Mouse (Mus musculus): Measurements from ENCODE around the gene Odf3l2. TPM values are rescaled to one million over a fixed set of nuclear protein-coding genes. Genes with fewer than 3 reads are reported as not detected.

Odf3l2 gene
- polyA plus RNA-seq, 1 experiment: 0.22 TPM

DNA sequence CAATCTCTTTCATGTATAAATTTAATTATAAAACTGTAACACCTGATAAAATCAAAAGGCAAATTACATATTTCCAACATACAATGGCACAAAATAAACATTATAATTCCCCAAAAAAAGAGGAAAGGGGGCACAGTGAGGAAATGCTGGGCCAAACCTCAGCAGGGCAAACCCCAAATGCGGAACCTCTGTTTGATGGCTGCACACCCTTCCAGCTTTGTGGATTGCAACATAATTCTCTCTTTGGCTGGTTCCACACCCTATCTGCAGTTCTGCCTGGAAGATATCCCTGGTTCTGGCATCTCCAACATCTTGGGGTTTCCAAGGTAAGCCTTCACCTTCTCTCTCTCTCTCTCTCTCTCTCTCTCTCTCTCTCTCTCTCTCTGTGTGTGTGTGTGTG, 54.8 kb downstream of the Odf3l2 start:
- no peak for DNase-seq (ENCODE audit: extremely low spot score in 1 of 2, low spot score in 1 of 2)

Other genes starting within 250 kb of the Odf3l2 start
- not detected in 2 replicates for gene Vmn2r83, start 177.0 kb downstream of the Odf3l2 start, polyA plus RNA-seq (2012; rRNA removed)
- gene Plpp2, start 111.9 kb downstream of the Odf3l2 start, polyA plus RNA-seq (2012; rRNA removed): 2.6 and 3.5 TPM in 2 replicates
- 84.8 and 89.0 TPM in 2 replicates for gene Mier2, start 90.5 kb downstream of the Odf3l2 start, polyA plus RNA-seq (2012; rRNA removed)
- gene Theg, start 58.4 kb downstream of the Odf3l2 start, polyA plus RNA-seq (2012; rRNA removed): 1.1 and 2.0 TPM in 2 replicates
- 9.8 and 11.3 TPM in 2 replicates for gene C2cd4c, start 31.7 kb downstream of the Odf3l2 start, polyA plus RNA-seq (2012; rRNA removed)
- 54.1 and 63.1 TPM in 2 replicates for gene Shc2, start 7.8 kb downstream of the Odf3l2 start, polyA plus RNA-seq (2012; rRNA removed)
- not detected in 2 replicates for gene Madcam1, start 18.8 kb upstream of the Odf3l2 start, polyA plus RNA-seq (2012; rRNA removed)
- 89.4 and 92.3 TPM in 2 replicates for gene Tpgs1, start 23.6 kb upstream of the Odf3l2 start, polyA plus RNA-seq (2012; rRNA removed)
- gene Cdc34, start 36.5 kb upstream of the Odf3l2 start, polyA plus RNA-seq (2012; rRNA removed): 96.3 and 111 TPM in 2 replicates
- gene Gzmm, start 43.3 kb upstream of the Odf3l2 start, polyA plus RNA-seq (2012; rRNA removed): 1.8 and 2.1 TPM in 2 replicates
- gene Bsg, start 58.8 kb upstream of the Odf3l2 start, polyA plus RNA-seq (2012; rRNA removed): 1,126 and 1,227 TPM in 2 replicates
- gene Hcn2, start 70.9 kb upstream of the Odf3l2 start, polyA plus RNA-seq (2012; rRNA removed): 119 and 124 TPM in 2 replicates
- gene Polrmt, start 100.8 kb upstream of the Odf3l2 start, polyA plus RNA-seq (2012; rRNA removed): 60.7 and 62.2 TPM in 2 replicates
- gene Fgf22, start 109.3 kb upstream of the Odf3l2 start, polyA plus RNA-seq (2012; rRNA removed): 6.2 and 6.9 TPM in 2 replicates
- 140 and 166 TPM in 2 replicates for gene Rnf126, start 121.2 kb upstream of the Odf3l2 start, polyA plus RNA-seq (2012; rRNA removed)
- 5.6 and 7.0 TPM in 2 replicates for gene Fstl3, start 131.5 kb upstream of the Odf3l2 start, polyA plus RNA-seq (2012; rRNA removed)
- 1.00 and 1.1 TPM in 2 replicates for gene Prss57, start 145.2 kb upstream of the Odf3l2 start, polyA plus RNA-seq (2012; rRNA removed)
- 325 and 370 TPM in 2 replicates for gene Palm, start 147.8 kb upstream of the Odf3l2 start, polyA plus RNA-seq (2012; rRNA removed)
- gene Misp, start 175.3 kb upstream of the Odf3l2 start, polyA plus RNA-seq (2012; rRNA removed): 0.40 and 0.71 TPM in 2 replicates
- gene Ptbp1, start 208.7 kb upstream of the Odf3l2 start, polyA plus RNA-seq (2012; rRNA removed): 59.5 and 71.5 TPM in 2 replicates
- gene Prtn3, start 228.7 kb upstream of the Odf3l2 start, polyA plus RNA-seq (2012; rRNA removed): 5.8 and 6.7 TPM in 2 replicates
- gene Plppr3, start 228.9 kb upstream of the Odf3l2 start, polyA plus RNA-seq (2012; rRNA removed): 124 and 134 TPM in 2 replicates
- gene Elane, start 240.5 kb upstream of the Odf3l2 start, polyA plus RNA-seq (2012; rRNA removed): 0.27 TPM in 1 of 2 replicates, not detected in the other
- 1.1 and 3.5 TPM in 2 replicates for gene Cfd, start 245.1 kb upstream of the Odf3l2 start, polyA plus RNA-seq (2012; rRNA removed)

All from frontal cortex, adult 2 months (tissue).